Mouse (Mus musculus) midbrain, embryonic 16.5 days (tissue): ENCODE results near the gene Serinc4. TPM values are rescaled to one million over a fixed set of nuclear protein-coding genes. Genes with fewer than 3 reads are reported as not detected.

Source experiments
- ATAC-seq: fragments of 200-750 bp; cut with Nextera tagmentation; 2 replicates; pipeline ENCODE4 v1.8.0; 2017; ENCODE audit warnings: moderate TSS enrichment
- H3K27ac ChIP-seq: fragments of 300-500 bp; sonication (generic); 2 replicates; pipeline ENCODE4 v1.5.1; 2014; ENCODE audit warnings: mild to moderate bottlenecking, low read length, mixed read lengths
- H3K27me3 ChIP-seq: fragments of 300-500 bp; sonication (generic); 2 replicates; pipeline ENCODE4 v1.6.1; 2014; ENCODE audit warnings: low read depth, low read length, mixed read lengths; ENCODE audit not compliant: control insufficient read depth, insufficient read depth
- H3K36me3 ChIP-seq: fragments of 300-500 bp; sonication (generic); 2 replicates; pipeline ENCODE4 v1.6.1; 2014; ENCODE audit warnings: mild to moderate bottlenecking, low read length, moderate library complexity, mixed read lengths; ENCODE audit not compliant: control insufficient read depth, insufficient read depth
- H3K4me1 ChIP-seq: fragments of 300-500 bp; sonication (generic); 2 replicates; pipeline ENCODE4 v1.6.1; 2014; ENCODE audit warnings: mild to moderate bottlenecking, low read length, mixed read lengths; ENCODE audit not compliant: control insufficient read depth, insufficient read depth
- H3K4me2 ChIP-seq: fragments of 300-500 bp; sonication (generic); 2 replicates; pipeline ENCODE4 v1.6.1; 2014; ENCODE audit warnings: mild to moderate bottlenecking, low read length, mixed read lengths
- H3K4me3 ChIP-seq: fragments of 300-500 bp; sonication (generic); 2 replicates; pipeline ENCODE4 v1.5.1; 2014; ENCODE audit warnings: low read depth, mild to moderate bottlenecking, low read length, moderate library complexity, mixed read lengths
- H3K9ac ChIP-seq: fragments of 300-500 bp; sonication (generic); 2 replicates; pipeline ENCODE4 v1.6.1; 2014; ENCODE audit warnings: low read depth, low read length, mixed read lengths
- H3K9me3 ChIP-seq: fragments of 300-500 bp; sonication (generic); replicated peaks from 2 replicates; pipeline ENCODE4 v1.6.1; 2014; ENCODE audit warnings: mild to moderate bottlenecking, low read length, mixed read lengths; ENCODE audit not compliant: control insufficient read depth, poor library complexity, severe bottlenecking
- WGBS: fragments of 180-500 bp; shearing (Covaris S2); extraction: QIAGEN DNeasy Blood & Tissue Kit; methylation state at CpG from one replicate; pipeline ENCODE4 v1.1.7; 2014; 5-methylcytosine and 5-hydroxymethylcytosine counted together
- polyA plus RNA-seq: library from polyadenylated mRNA; unstranded; fragments of >200 nt; fragmentation: Nextera tagmentation; extraction: Ambion mirVana; gene quantifications from 2 replicates; pipeline ENCODE4 v1.2.1, GENCODE M21; 2015

Gene Serinc4
- polyA plus RNA-seq, 1 experiment from 2014 or later, result 1.7 TPM

- 0% methylated on average over 53 of the region's 54 CpGs for WGBS
- H3K36me3 ChIP-seq, result no peaks in the 10 kb centered on the region
Observed at GRCm38 (mm10) chr2:121449545-121450011, 7.0 kb downstream of the Serinc4 start.

DNA sequence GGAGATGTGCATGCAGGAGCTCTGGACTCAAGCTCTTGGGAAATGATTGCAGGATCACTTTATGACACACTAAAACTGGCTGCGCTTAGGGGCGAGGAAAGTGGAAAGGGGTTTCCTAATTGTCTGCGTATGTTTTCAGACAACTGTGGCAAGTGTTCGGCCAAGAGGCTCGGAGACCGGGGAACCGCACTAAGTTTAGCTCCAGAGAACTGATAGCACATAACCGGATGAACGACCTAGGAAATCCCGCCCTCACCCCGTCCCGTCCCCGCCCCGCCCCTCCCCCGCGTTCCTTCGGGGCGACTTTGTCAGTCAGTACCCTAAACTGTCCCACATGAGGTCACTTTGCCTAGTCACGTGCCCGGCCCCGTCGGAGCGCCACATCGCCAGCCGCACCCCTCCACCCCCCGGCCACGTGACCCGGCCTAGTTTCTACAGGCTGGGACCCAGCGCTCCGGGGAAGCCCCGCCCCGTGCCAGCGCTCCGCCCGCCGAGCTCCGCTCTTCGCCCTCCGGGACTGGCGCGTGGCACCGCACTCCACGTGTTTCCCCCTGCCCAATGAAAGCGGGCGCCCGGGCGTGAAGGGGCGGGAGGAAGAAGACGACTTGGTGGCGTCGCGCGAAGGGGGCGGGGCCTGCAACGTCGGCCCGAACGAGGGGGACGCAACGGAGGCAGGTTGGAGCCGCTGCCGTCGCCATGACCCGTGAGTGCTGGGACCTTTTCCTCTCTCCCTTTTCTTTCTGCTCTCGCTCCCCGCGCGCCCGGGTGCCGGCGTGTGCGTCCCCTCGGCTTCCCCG lies 7.6 kb downstream of the Serinc4 start, which contains the start of gene Serf2:
TSS of gene Serf2 (plus strand) at position 457 of the 797 bp plus-strand sequence.
- under 1% methylated on average over 61 of the region's 74 CpGs for WGBS
- Histone ChIP-seq H3K27me3 (no peaks in the 10 kb centered on the region), H3K36me3 (no peaks in the 10 kb centered on the region), H3K4me1 (peaks cover 22% of the 10 kb centered on the region), H3K4me2 (peak within 1 kb of the TSS; percentile 97), H3K4me3 (peak within 1 kb of the TSS; percentile 95), H3K9me3 (no peaks in the 10 kb centered on the region), H3K9ac (peak within 1 kb of the TSS; percentile 89), H3K27ac (peak within 1 kb of the TSS; percentile 93)
- peak; percentile 96 for ATAC-seq

More at GRCm38 (mm10) chr2:121449545-121450011, 7.0 kb downstream of the Serinc4 start:
- ATAC-seq, result peak; percentile 83
- H3K4me3 ChIP-seq, result peak overlapping the region; percentile 95
- H3K9ac ChIP-seq, result peak overlapping the region; percentile 89
- H3K4me2 ChIP-seq, result peak overlapping the region; percentile 97
- H3K27ac ChIP-seq, result peak overlapping the region; percentile 93
- H3K9me3 ChIP-seq, result no peaks in the 10 kb centered on the region
- H3K4me1 ChIP-seq, result peaks cover 22% of the 10 kb centered on the region
- no peaks in the 10 kb centered on the region for H3K27me3 ChIP-seq

DNA sequence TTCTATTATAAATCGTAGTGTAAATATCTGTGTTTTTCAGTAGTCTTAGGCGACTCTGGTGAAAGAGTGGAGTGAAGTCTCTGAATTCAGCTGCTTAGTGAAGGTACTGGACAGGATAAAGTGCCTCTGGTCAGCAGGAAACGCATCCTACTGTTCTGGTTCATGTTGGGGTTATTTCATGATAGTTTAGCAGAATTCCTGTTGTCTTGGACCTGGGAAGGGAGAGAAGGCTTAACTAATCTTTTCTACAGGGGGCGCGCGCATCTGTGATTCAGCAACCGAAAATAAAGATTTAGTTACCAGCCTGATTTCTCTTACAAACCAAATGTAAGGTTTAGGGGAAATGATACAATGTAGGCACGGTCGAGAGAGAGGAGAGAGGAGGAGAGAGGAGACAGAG lies 8.4 kb downstream of the Serinc4 start:
- Histone ChIP-seq H3K4me3 (peak overlapping the region; percentile 95), H3K9me3 (no peaks in the 10 kb centered on the region), H3K27ac (peak overlapping the region; percentile 75), H3K4me2 (peak overlapping the region; percentile 84), H3K27me3 (no peaks in the 10 kb centered on the region), H3K9ac (peak overlapping the region; percentile 48; the same call in 1 of the 2 replicates), H3K36me3 (no peaks in the 10 kb centered on the region), H3K4me1 (peaks cover 22% of the 10 kb centered on the region)
- 14% methylated on average over 9 of the region's 9 CpGs for WGBS
- no peak for ATAC-seq

GRCm38 (mm10) chr2:121447006-121447405 lies 9.6 kb downstream of the Serinc4 start:
- Histone ChIP-seq H3K9ac (no peak overlapping the region), H3K4me2 (no peak overlapping the region), H3K4me3 (no peak overlapping the region), H3K27me3 (peaks cover 4% of the 10 kb centered on the region; the same call in 1 of the 2 replicates), H3K9me3 (no peaks in the 10 kb centered on the region), H3K4me1 (peaks cover 28% of the 10 kb centered on the region), H3K27ac (no peak overlapping the region), H3K36me3 (no peaks in the 10 kb centered on the region)
- ATAC-seq, result no peak
- WGBS, result 93% methylated on average over 3 of the region's 3 CpGs

- 76% methylated on average over 4 of the region's 4 CpGs for WGBS
- H3K9ac ChIP-seq, result no peak overlapping the region
- ATAC-seq, result no peak
- no peak overlapping the region for H3K4me3 ChIP-seq
- H3K27ac ChIP-seq, result no peak overlapping the region
- peaks cover 7% of the 10 kb centered on the region; the same call in 1 of the 2 replicates for H3K27me3 ChIP-seq
- H3K4me1 ChIP-seq, result peaks cover 28% of the 10 kb centered on the region
- no peak overlapping the region for H3K4me2 ChIP-seq
- no peaks in the 10 kb centered on the region for H3K36me3 ChIP-seq
- H3K9me3 ChIP-seq, result no peaks in the 10 kb centered on the region
Observed at GRCm38 (mm10) chr2:121446506-121446905, 10.1 kb downstream of the Serinc4 start.

- H3K9me3 ChIP-seq, result no peaks in the 10 kb centered on the region
- H3K27me3 ChIP-seq, result peaks cover 15% of the 10 kb centered on the region
- 95% methylated on average over 3 of the region's 3 CpGs for WGBS
- no peak overlapping the region for H3K27ac ChIP-seq
- no peak overlapping the region for H3K4me2 ChIP-seq
- H3K4me3 ChIP-seq, result no peak overlapping the region
- H3K9ac ChIP-seq, result no peak overlapping the region
- peaks cover 17% of the 10 kb centered on the region for H3K4me1 ChIP-seq
- H3K36me3 ChIP-seq, result no peaks in the 10 kb centered on the region
- ATAC-seq, result no peak
Observed at GRCm38 (mm10) chr2:121445117-121445516, 11.5 kb downstream of the Serinc4 start.

DNA sequence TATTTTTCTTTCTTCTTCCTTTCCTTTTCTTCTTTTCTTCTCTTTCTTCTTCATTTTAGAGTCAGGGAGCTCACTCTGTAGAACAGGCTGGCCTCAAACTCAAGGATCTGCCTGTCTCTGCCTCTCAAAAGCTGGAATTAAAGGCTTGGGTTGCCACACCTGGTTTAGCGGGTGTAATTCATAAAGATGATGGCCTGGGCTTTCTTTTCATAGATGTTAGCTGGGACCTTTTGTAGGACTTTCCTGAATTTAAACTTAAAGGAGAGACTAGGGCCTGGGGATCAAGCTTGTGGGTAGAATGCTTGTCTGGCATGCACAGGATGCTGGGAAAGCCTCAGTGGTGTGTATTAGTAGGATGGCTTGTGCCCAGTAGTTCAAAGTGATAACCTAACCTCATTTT lies 12.4 kb downstream of the Serinc4 start, which contains the start of gene Ell3:
TSS of gene Ell3 (minus strand) at position 101 of the 400 bp plus-strand sequence.
- 81% methylated on average over 1 of the region's 1 CpGs for WGBS
- Histone ChIP-seq H3K9me3 (no peaks in the 10 kb centered on the region), H3K4me3 (no peak within 1 kb of the TSS), H3K36me3 (peaks cover 5% of the 10 kb centered on the region), H3K27ac (no peak within 1 kb of the TSS), H3K27me3 (peaks cover 15% of the 10 kb centered on the region), H3K4me1 (peaks cover 16% of the 10 kb centered on the region), H3K4me2 (no peak within 1 kb of the TSS), H3K9ac (no peak within 1 kb of the TSS)
- ATAC-seq, result no peak

GRCm38 (mm10) chr2:121443068-121443349 lies 13.6 kb downstream of the Serinc4 start:
- no peaks in the 10 kb centered on the region for H3K9me3 ChIP-seq
- no peak overlapping the region for H3K27ac ChIP-seq
- peaks cover 15% of the 10 kb centered on the region for H3K27me3 ChIP-seq
- H3K4me3 ChIP-seq, result no peak overlapping the region
- no peak for ATAC-seq
- peaks cover 13% of the 10 kb centered on the region for H3K36me3 ChIP-seq
- no peak overlapping the region for H3K9ac ChIP-seq
- 19% methylated on average over 8 of the region's 8 CpGs for WGBS
- H3K4me2 ChIP-seq, result peak overlapping the region; percentile 52; the same call in 1 of the 2 replicates
- peaks cover 9% of the 10 kb centered on the region; the same call in 1 of the 2 replicates for H3K4me1 ChIP-seq
